Mouse (Mus musculus) ES-Bruce4 (cell line): ENCODE data around the gene Macrod2. TPM values are rescaled to one million over a fixed set of nuclear protein-coding genes. Genes with fewer than 3 reads are reported as not detected.

Source experiments
- H3K27ac ChIP-seq: 2 replicates; pipeline ENCODE4 v1.5.1; 2012; ENCODE audit warnings: low read length, inconsistent platforms; ENCODE audit not compliant: insufficient read depth
- H3K27me3 ChIP-seq: 2 replicates; pipeline ENCODE4 v1.6.1; 2012; ENCODE audit warnings: mild to moderate bottlenecking, low read length, inconsistent platforms; ENCODE audit not compliant: control insufficient read depth, poor library complexity, insufficient read depth, severe bottlenecking
- H3K36me3 ChIP-seq: 2 replicates; pipeline ENCODE4 v1.6.1; 2012; ENCODE audit warnings: inconsistent platforms, mild to moderate bottlenecking, low read length, moderate library complexity; ENCODE audit not compliant: control insufficient read depth, poor library complexity, insufficient read depth, severe bottlenecking
- H3K4me1 ChIP-seq: one replicate; pipeline ENCODE4 v1.8.1; 2011; ENCODE audit warnings: low read length; ENCODE audit not compliant: control insufficient read depth, insufficient read depth
- H3K4me3 ChIP-seq: 2 replicates; pipeline ENCODE4 v1.5.1; 2011; ENCODE audit warnings: low read depth, mild to moderate bottlenecking, low read length
- H3K9ac ChIP-seq: 2 replicates; pipeline ENCODE4 v1.6.1; 2012; ENCODE audit warnings: low read depth, mild to moderate bottlenecking, inconsistent platforms; ENCODE audit not compliant: poor library complexity, severe bottlenecking
- H3K9me3 ChIP-seq: replicated peaks from 2 replicates; pipeline ENCODE4 v1.6.1; 2012; ENCODE audit warnings: mild to moderate bottlenecking, low read length, inconsistent platforms; ENCODE audit not compliant: control insufficient read depth, poor library complexity, insufficient read depth, severe bottlenecking
- CTCF ChIP-seq: IDR thresholded peaks from one replicate; pipeline ENCODE4 v1.8.1; 2011; ENCODE audit warnings: low read depth, low read length
- EP300 ChIP-seq: IDR thresholded peaks from 2 replicates; pipeline ENCODE4 v1.6.1; 2011; ENCODE audit warnings: low read depth, low read length; ENCODE audit not compliant: insufficient read depth
- POLR2A ChIP-seq: IDR thresholded peaks from one replicate; pipeline ENCODE4 v1.8.1; 2011; ENCODE audit warnings: low read length; ENCODE audit not compliant: insufficient read depth
- polyA plus RNA-seq: library from polyadenylated mRNA; stranded (reverse); fragments of >200 nt; gene quantifications from 2 replicates; pipeline ENCODE4 v1.2.4, GENCODE M21; 2011; ENCODE audit warnings: low read depth; ENCODE audit not compliant: missing spikeins, insufficient read depth, insufficient read length

Macrod2 gene
- polyA plus RNA-seq, 1 experiment: 11.9 TPM

DNA sequence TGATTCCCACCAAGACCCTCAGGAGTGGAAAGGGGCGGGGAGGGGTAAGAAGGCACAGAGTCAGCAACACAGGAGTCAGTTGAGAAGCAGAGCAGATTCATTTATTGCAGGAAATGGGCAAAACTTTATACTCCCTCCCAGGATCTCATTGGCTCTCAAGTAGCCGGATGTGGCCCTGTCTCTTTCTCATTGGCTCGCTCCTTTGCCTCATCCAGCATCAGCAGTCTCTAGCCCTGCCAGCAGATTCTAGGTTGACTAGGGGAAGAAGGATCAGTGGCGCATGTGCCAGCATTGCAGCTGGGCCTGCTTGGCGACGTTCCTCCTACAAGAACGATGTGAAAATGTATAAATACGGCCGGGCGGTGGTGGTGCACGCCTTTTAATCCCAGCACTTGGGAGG lies 378.3 kb downstream of the Macrod2 start:
- TF ChIP-seq EP300 (no peak), POLR2A (no peak), CTCF (no peak)
- no peaks in the 10 kb centered on the region; the same call in 1 of the 2 replicates for H3K27me3 ChIP-seq
- no peak overlapping the region for H3K9ac ChIP-seq
- H3K4me3 ChIP-seq: no peak overlapping the region
- H3K4me1 ChIP-seq: no peaks in the 10 kb centered on the region
- H3K27ac ChIP-seq: no peak overlapping the region
- H3K9me3 ChIP-seq: no peaks in the 10 kb centered on the region
- no peaks in the 10 kb centered on the region for H3K36me3 ChIP-seq

GRCm38 (mm10) chr2:140774808-140775370 lies 379.8 kb downstream of the Macrod2 start:
- no peak overlapping the region for H3K27ac ChIP-seq
- no peak overlapping the region for H3K9ac ChIP-seq
- no peaks in the 10 kb centered on the region for H3K36me3 ChIP-seq
- H3K4me3 ChIP-seq: no peak overlapping the region
- H3K27me3 ChIP-seq: no peaks in the 10 kb centered on the region; the same call in 1 of the 2 replicates
- no peaks in the 10 kb centered on the region for H3K4me1 ChIP-seq
- H3K9me3 ChIP-seq: no peaks in the 10 kb centered on the region
- TF ChIP-seq EP300 (no peak), CTCF (no peak), POLR2A (no peak)

GRCm38 (mm10) chr2:140775448-140776101 lies 380.5 kb downstream of the Macrod2 start:
- no peaks in the 10 kb centered on the region; the same call in 1 of the 2 replicates for H3K27me3 ChIP-seq
- TF ChIP-seq POLR2A (no peak), CTCF (no peak), EP300 (no peak)
- no peak overlapping the region for H3K27ac ChIP-seq
- no peaks in the 10 kb centered on the region for H3K9me3 ChIP-seq
- H3K9ac ChIP-seq: no peak overlapping the region
- H3K36me3 ChIP-seq: no peaks in the 10 kb centered on the region
- H3K4me1 ChIP-seq: no peaks in the 10 kb centered on the region
- H3K4me3 ChIP-seq: no peak overlapping the region

DNA sequence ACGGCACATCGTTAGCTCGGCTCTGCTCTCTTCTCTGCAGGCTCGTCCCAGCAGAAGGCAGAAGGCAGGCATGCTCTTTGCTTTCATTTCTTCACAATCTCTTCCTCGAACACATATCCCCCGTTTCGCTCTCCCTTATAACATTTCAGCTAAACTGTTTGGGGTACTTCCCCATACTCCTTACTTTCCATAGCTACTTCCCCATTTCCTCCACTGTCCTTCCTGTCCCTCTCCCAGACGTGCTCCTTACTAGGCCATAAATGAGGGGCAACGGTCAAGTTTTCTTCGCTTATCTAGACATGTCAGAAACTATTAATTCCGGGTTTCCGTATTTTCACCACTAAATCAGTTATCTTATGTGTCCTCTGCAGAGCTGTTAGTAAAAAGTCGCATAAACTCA lies 383.1 kb downstream of the Macrod2 start:
- H3K4me3 ChIP-seq: no peak overlapping the region
- no peaks in the 10 kb centered on the region for H3K9me3 ChIP-seq
- H3K4me1 ChIP-seq: no peaks in the 10 kb centered on the region
- no peak overlapping the region for H3K27ac ChIP-seq
- no peaks in the 10 kb centered on the region for H3K27me3 ChIP-seq
- no peak overlapping the region for H3K9ac ChIP-seq
- no peaks in the 10 kb centered on the region for H3K36me3 ChIP-seq
- no peak for TF ChIP-seq EP300
- no peak for TF ChIP-seq CTCF
- TF ChIP-seq POLR2A: no peak

GRCm38 (mm10) chr2:140783041-140783440 lies 387.9 kb downstream of the Macrod2 start:
- Histone ChIP-seq H3K4me3 (no peak overlapping the region), H3K27me3 (no peaks in the 10 kb centered on the region)

DNA sequence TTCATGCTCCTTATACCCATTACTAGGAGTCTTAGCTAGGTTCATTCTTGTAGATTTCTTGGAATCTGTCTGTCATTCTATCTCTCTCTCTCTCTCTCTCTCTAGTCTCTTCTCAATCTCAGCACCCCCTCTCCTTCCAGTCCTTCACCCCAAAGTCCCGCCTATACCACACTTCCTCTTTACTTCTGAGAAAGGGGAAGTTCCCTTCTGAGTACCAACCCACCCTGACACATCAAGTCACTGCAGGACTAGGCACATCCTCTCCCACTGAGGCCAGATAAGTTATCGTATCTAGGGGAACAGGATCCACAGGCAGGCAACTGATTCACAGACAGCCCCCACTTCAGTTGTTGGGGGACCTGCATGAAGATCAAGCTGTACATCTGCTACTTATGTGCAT lies 389.5 kb downstream of the Macrod2 start:
- H3K4me1 ChIP-seq: no peaks in the 10 kb centered on the region
- no peaks in the 10 kb centered on the region for H3K36me3 ChIP-seq
- H3K9ac ChIP-seq: no peak overlapping the region
- no peak for TF ChIP-seq EP300
- TF ChIP-seq POLR2A: no peak
- TF ChIP-seq CTCF: no peak
- H3K4me3 ChIP-seq: no peak overlapping the region
- no peak overlapping the region for H3K27ac ChIP-seq
- no peaks in the 10 kb centered on the region for H3K27me3 ChIP-seq
- no peaks in the 10 kb centered on the region for H3K9me3 ChIP-seq

More at GRCm38 (mm10) chr2:140783041-140783440, 387.9 kb downstream of the Macrod2 start:
- Histone ChIP-seq H3K4me1 (no peaks in the 10 kb centered on the region), H3K36me3 (no peaks in the 10 kb centered on the region), H3K27ac (no peak overlapping the region), H3K9ac (no peak overlapping the region), H3K9me3 (no peaks in the 10 kb centered on the region)
- no peak for TF ChIP-seq CTCF
- no peak for TF ChIP-seq POLR2A
- TF ChIP-seq EP300: no peak
